Mouse (Mus musculus) lung, postnatal 10 days (tissue): ENCODE data around the gene Olfr1450.
"Not testable (repeated sequence)": the region's sequence is repeated elsewhere in the genome, so short reads cannot be mapped to it uniquely, and the experiment has no call there.

Experiments used
- DNase-seq: peaks from one replicate; pipeline ENCODE4 v3.0.0; 2021

Gene Olfr1450

DNA sequence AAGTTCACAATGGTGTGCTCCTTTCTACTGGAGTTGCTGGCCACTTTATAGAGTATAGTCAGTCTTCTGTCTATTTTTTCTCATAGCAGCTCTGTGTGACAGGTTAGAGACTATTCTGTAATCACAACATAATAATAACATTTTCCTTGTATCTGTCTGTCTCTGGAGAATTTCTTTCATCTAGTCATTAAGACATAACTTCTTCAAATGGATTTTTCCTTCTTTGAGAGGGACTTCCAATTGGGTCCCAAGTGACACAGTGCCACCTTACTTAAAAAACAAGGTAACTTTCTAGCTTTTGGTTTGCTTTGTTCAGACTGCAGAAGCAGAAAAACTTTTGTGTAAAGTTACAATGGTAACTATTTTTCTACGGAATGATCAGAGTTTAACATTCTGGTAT, at the start of gene Olfr1450:
Gene Olfr1450 (plus strand): TSS at position 301 of the 400 bp plus-strand sequence.
- no peak for DNase-seq

GRCm38 (mm10) chr19:12903643-12904042, 46.4 kb upstream of the Olfr1450 start, which contains the start of gene Olfr1447:
TSS of gene Olfr1447 (minus strand) at chr19:12903743.
- no peak for DNase-seq

DNA sequence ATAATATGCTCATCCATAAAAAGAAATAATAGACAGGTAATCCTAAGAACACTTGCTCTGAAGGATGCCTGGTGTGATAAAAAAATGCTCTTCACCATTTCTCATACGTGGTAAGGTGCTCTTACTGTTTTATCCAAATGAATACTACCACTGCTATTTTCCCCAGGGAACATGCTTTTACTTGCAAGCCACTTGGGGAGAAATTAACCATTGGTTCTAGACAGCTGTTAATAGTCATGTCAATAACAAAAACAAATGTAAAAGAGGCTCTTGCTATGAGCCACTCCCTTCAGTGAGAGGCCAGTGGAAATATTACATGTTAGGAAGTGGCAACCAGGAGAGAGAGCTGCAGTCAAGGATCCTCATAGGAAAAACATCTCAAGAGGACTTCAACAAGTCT, 25.7 kb upstream of the Olfr1450 start, which contains the start of gene Olfr1448:
Gene Olfr1448 (minus strand): TSS at position 101 of the 400 bp plus-strand sequence.
- no peak for DNase-seq

- DNase-seq = no peak
Observed at GRCm38 (mm10) chr19:12930540-12930939, 19.5 kb upstream of the Olfr1450 start, which contains the start of gene Olfr1449. TSS of gene Olfr1449 (plus strand) at chr19:12930840.

GRCm38 (mm10) chr19:12970082-12970481, 20.0 kb downstream of the Olfr1450 start:
- not testable (repeated sequence) for DNase-seq

DNA sequence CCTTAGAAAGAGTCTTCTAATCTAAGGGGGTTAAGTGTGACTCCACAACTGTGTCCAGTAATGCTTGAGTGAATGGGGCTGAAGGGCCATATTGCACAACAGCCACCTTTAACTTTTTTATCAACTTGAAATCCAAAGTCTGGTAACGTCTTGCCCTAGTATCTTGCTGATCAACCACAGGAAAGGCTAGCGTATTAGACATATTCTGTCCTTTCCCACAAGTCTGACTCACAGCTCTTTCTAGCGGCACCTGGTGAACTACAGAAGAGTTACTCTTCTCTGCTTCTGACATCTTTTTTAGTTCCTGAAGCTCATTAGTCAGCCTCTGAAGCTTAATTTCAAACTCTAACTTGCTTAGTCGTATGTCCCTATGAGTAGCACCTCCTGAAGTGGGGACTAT, 42.3 kb downstream of the Olfr1450 start:
- DNase-seq = not testable (repeated sequence)

DNA sequence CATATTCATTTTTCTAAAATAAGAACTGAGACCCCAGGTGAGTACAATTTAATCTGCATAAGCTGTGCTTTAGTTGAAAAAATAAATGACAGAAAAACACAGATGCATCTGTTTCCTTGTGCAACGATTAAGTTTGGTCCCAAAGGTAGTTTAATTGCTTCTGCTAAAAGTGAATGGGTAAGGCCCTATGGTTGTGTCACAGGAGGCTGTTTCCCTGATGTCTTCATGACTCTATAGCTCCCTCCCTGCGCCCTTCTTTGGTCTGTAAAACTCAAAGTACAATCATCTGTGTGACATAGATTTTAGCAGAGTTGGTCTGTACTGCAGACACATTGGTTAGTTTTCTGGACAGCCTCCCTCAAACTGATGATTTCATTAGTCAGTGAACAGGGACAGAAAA, 44.7 kb downstream of the Olfr1450 start, which contains the start of gene Olfr1451:
Gene Olfr1451 (plus strand): TSS at position 301 of the 400 bp plus-strand sequence.
- no peak for DNase-seq
